Mouse (Mus musculus): ENCODE data around the gene Gm21974.

DNA sequence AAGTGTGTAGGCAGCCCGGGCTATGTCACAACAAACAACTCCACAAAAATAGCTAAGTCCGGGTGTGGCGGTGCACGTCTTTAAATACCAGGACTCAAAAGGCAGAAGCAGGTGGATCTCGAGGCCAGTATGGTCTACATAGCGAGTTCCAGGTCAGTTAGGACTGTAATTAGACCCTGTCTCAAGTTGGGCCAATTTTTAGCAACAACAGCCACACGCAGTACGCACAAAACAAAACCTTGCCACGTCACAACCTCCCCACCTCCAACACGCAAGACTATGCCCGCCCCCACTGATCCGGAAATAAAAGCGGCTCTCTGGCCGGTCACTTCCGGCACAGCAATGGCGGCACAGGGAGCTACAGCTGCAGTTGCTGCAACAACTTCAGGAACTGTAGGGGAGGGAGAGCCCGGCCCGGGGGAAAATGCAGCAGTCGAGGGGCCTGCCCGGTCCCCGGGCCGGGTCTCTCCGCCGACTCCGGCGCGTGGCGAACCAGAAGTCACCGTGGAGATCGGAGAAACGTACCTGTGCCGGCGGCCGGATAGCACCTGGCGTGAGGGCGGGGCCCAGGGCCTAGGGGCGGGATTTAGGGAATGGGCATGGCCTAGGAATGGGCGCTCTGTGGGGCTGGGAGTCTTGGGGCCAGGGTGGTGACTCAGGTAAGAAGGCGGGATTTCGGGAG lies 17.1 kb upstream of the Gm21974 start, which contains the start of gene Kat8:
- TF ChIP-seq CTCF (IDR thresholded peaks at IDR 0.05) (no peak), EP300 (IDR thresholded peaks at IDR 0.05) (no peak)
